Mouse (Mus musculus) testis, adult 2 months (tissue): ENCODE measurements at regions not wholly inside any gene's neighbourhood (a gene's known extent, or its start where the extent isn't known, plus 50 kb on each side); places are given as distances from the start of the nearest gene placed in this dataset.

Source experiments
- H3K27ac ChIP-seq: fragments of 200-500 bp; 2 replicates; pipeline ENCODE4 v1.5.1; 2012; ENCODE audit warnings: low read depth, low read length; ENCODE audit not compliant: control insufficient read depth, insufficient read depth
- H3K27me3 ChIP-seq: fragments of 200-500 bp; 2 replicates; pipeline ENCODE4 v1.6.1; 2012; ENCODE audit warnings: mild to moderate bottlenecking, low read length, moderate library complexity; ENCODE audit not compliant: control insufficient read depth, insufficient read depth
- H3K36me3 ChIP-seq: fragments of 200-500 bp; 2 replicates; pipeline ENCODE4 v1.6.1; 2012; ENCODE audit warnings: mild to moderate bottlenecking, low read length; ENCODE audit not compliant: control insufficient read depth, insufficient read depth
- H3K4me1 ChIP-seq: fragments of 200-500 bp; 2 replicates; pipeline ENCODE4 v1.6.1; 2012; ENCODE audit warnings: low read length; ENCODE audit not compliant: control insufficient read depth, insufficient read depth
- H3K4me3 ChIP-seq: fragments of 200-500 bp; 2 replicates; pipeline ENCODE4 v1.5.1; 2012; ENCODE audit warnings: low read depth, mild to moderate bottlenecking, low read length, moderate library complexity, mixed read lengths; ENCODE audit not compliant: control insufficient read depth
- CTCF ChIP-seq: fragments of 200-500 bp; IDR thresholded peaks from 2 replicates; pipeline ENCODE4 v1.5.1; 2012; ENCODE audit warnings: low read depth, mild to moderate bottlenecking, inconsistent platforms, low read length, moderate library complexity; ENCODE audit not compliant: control insufficient read depth, insufficient read depth, insufficient replicate concordance
- POLR2A ChIP-seq: fragments of 200-500 bp; IDR thresholded peaks from 2 replicates; pipeline ENCODE4 v1.6.1; 2012; ENCODE audit warnings: low read depth, mild to moderate bottlenecking, inconsistent platforms, low read length, moderate library complexity; ENCODE audit not compliant: control insufficient read depth

- no peaks in the 10 kb centered on the region for H3K36me3 ChIP-seq
- H3K4me1 ChIP-seq: no peaks in the 10 kb centered on the region
- H3K27me3 ChIP-seq: no peaks in the 10 kb centered on the region
- H3K4me3 ChIP-seq: no peak overlapping the region
- TF ChIP-seq POLR2A (no peak), CTCF (no peak)
- no peak overlapping the region for H3K27ac ChIP-seq
Observed at GRCm38 (mm10) chr16:24326046-24326445, 67.3 kb upstream of the Lpp start.

GRCm38 (mm10) chr16:24324917-24325316 is 68.4 kb upstream of the Lpp start:
- TF ChIP-seq CTCF (no peak), POLR2A (no peak)
- H3K27ac ChIP-seq: no peak overlapping the region
- no peaks in the 10 kb centered on the region for H3K27me3 ChIP-seq
- H3K36me3 ChIP-seq: no peaks in the 10 kb centered on the region
- no peaks in the 10 kb centered on the region for H3K4me1 ChIP-seq
- H3K4me3 ChIP-seq: no peak overlapping the region

GRCm38 (mm10) chr16:24318723-24319437 is 74.4 kb upstream of the Lpp start:
- no peak for TF ChIP-seq CTCF
- TF ChIP-seq POLR2A: no peak

GRCm38 (mm10) chr16:24313544-24314326 is 79.6 kb upstream of the Lpp start:
- Histone ChIP-seq H3K4me3 (no peak overlapping the region), H3K36me3 (no peaks in the 10 kb centered on the region), H3K27me3 (no peaks in the 10 kb centered on the region), H3K4me1 (no peaks in the 10 kb centered on the region), H3K27ac (no peak overlapping the region)
- TF ChIP-seq CTCF: no peak
- TF ChIP-seq POLR2A: no peak

More at GRCm38 (mm10) chr16:24318723-24319437, 74.4 kb upstream of the Lpp start:
- Histone ChIP-seq H3K27me3 (no peaks in the 10 kb centered on the region), H3K27ac (no peak overlapping the region), H3K4me1 (no peaks in the 10 kb centered on the region), H3K4me3 (no peak overlapping the region), H3K36me3 (no peaks in the 10 kb centered on the region)

GRCm38 (mm10) chr16:24305391-24305790 is 87.9 kb upstream of the Lpp start:
- H3K4me3 ChIP-seq: no peak overlapping the region
- no peaks in the 10 kb centered on the region for H3K27me3 ChIP-seq
- H3K27ac ChIP-seq: no peak overlapping the region
- no peak for TF ChIP-seq POLR2A
- TF ChIP-seq CTCF: no peak
- no peaks in the 10 kb centered on the region for H3K4me1 ChIP-seq
- H3K36me3 ChIP-seq: no peaks in the 10 kb centered on the region

GRCm38 (mm10) chr16:24296790-24297189 is 96.5 kb upstream of the Lpp start:
- Histone ChIP-seq H3K4me3 (no peak overlapping the region), H3K27ac (no peak overlapping the region), H3K27me3 (no peaks in the 10 kb centered on the region), H3K4me1 (no peaks in the 10 kb centered on the region), H3K36me3 (no peaks in the 10 kb centered on the region)
- TF ChIP-seq POLR2A (no peak), CTCF (no peak)

GRCm38 (mm10) chr16:24295626-24296440 is 97.5 kb upstream of the Lpp start:
- Histone ChIP-seq H3K4me1 (no peaks in the 10 kb centered on the region), H3K36me3 (no peaks in the 10 kb centered on the region), H3K27ac (no peak overlapping the region), H3K4me3 (no peak overlapping the region), H3K27me3 (no peaks in the 10 kb centered on the region)
- no peak for TF ChIP-seq POLR2A
- no peak for TF ChIP-seq CTCF
